Mouse (Mus musculus): ENCODE measurements around the gene C2cd4c. TPM values are rescaled to one million over a fixed set of nuclear protein-coding genes. Genes with fewer than 3 reads are reported as not detected.

Gene C2cd4c
- polyA plus RNA-seq, 1 experiment: not detected

- Histone ChIP-seq H3K4me3 (ENCODE audit: extremely low read depth, insufficient read depth, insufficient read length) (no peak within 1 kb of the TSS), H3K4me1 (ENCODE audit: control insufficient read depth, insufficient read depth, insufficient read length) (no peaks in the 10 kb centered on the region), H3K36me3 (ENCODE audit: control insufficient read depth, insufficient read depth, low read length) (no peaks in the 10 kb centered on the region), H3K27me3 (ENCODE audit: control insufficient read depth, insufficient read depth, low read length) (no peaks in the 10 kb centered on the region), H3K27ac (ENCODE audit: insufficient read depth, low read length) (no peak within 1 kb of the TSS)
- no peak for TF ChIP-seq POLR2A (IDR thresholded peaks at IDR 0.05; ENCODE audit: low read depth, low read length)
- no peak for TF ChIP-seq CTCF (IDR thresholded peaks at IDR 0.05; ENCODE audit: extremely low read depth, insufficient read depth, insufficient read length, insufficient replicate concordance)
- WGBS: 83% methylated on average over 8 of the region's 8 CpGs
- no peak for DNase-seq (ENCODE audit: low read depth in 1 of 2, low spot score in 2 of 2)
These were observed 31.9 kb upstream of the C2cd4c start, which contains the start of gene Odf3l2 for GRCm38 (mm10) chr10:79645711-79646110. TSS of gene Odf3l2 (minus strand) at chr10:79645738.

DNA sequence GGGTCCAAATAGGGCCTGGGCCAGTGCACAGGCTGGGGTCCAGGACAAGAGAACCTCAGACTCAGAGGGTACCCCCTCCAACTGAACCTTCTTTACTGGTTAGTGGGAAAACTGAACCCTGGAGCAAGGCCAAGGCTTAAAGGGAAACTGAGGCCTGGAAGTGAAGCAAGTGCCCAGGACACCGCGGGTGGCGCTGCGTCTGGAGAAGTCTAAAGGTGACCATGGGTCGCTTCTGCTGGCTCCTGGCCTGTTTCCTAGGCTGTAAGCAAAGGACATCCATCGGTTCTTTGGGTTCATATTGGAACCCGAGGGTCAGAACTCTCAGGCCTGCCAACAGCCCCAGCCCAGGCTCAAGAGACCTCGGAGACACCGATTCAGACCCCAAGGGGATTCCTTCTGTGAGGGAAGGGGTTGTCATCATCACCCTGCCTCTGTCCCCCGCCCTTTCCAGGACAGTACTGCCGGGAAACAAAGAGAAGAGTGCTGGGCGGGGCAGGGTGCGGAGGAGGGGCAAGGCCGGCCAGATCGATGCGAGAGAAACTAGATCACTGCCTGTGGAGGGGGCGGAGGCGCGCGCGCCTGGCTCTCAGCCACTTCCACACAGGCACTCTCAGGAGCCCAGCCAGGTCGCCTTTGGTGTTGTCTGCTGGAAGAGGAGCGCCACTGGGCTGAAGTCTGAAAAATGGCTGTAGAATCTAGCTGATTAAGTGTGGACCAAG is 24.8 kb upstream of the C2cd4c start:
- 17% methylated on average over 23 of the region's 23 CpGs for WGBS
- H3K4me3 ChIP-seq (ENCODE audit: extremely low read depth, insufficient read depth, insufficient read length): no peak overlapping the region
- no peaks in the 10 kb centered on the region for H3K36me3 ChIP-seq (ENCODE audit: control insufficient read depth, insufficient read depth, low read length)
- TF ChIP-seq POLR2A (IDR thresholded peaks at IDR 0.05; ENCODE audit: low read depth, low read length): no peak
- TF ChIP-seq CTCF (IDR thresholded peaks at IDR 0.05; ENCODE audit: extremely low read depth, insufficient read depth, insufficient read length, insufficient replicate concordance): no peak
- DNase-seq (ENCODE audit: low read depth in 1 of 2, low spot score in 2 of 2): no peak
- H3K4me1 ChIP-seq (ENCODE audit: control insufficient read depth, insufficient read depth, insufficient read length): no peaks in the 10 kb centered on the region; the same call in 1 of the 2 replicates
- peaks cover 15% of the 10 kb centered on the region for H3K27me3 ChIP-seq (ENCODE audit: control insufficient read depth, insufficient read depth, low read length)
- H3K27ac ChIP-seq (ENCODE audit: insufficient read depth, low read length): no peak overlapping the region

DNA sequence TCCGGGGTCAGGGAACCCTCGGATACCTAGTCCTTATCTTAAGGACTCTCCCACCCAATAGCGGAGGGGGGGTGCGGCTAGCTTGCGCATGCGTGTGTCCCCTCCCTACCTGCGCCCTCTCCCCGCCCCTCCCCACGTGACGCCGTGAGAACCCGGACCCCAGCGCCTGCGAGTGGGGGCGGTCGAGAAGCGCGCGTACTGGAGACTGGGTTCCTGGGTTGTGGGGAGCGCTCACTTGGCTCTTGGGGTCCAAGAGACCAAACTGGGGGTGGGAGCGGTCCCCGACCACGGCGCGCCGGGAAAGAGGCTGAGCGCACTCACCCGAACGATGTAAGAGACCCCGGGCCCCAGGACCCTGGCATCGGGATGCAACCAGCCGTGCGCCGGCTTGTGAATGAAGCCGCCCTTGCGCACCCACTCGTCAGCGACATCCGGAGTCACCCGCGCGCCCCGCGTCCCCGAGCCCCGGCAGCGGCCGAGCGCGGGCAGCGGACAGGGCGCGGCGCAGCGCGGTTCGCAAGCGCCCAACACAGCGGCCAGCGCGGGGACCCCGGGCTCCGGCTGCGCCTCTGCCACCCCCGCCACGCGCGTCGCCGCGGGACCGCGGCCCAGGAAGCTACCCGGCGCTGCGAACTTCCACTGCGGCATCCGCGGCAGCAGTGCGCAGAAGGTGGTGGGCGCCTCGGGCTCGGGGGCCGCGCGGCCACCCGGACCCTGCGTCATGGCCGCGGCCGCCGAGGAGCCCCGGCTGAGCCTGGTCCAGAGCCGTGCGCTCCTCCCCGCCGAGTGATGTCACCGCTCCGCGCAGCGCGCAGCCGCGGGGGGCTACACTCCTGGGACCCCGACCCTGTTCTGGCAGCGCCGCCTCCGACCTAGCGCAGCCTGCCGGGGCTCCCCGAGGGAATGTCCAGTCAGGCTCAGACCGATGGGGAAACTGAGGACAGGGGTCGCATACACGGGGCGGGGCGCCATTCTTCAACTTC is 23.6 kb upstream of the C2cd4c start, which contains the start of gene Shc2:
Shc2 (minus strand) TSS at position 791 of the 983 bp plus-strand sequence.
- H3K4me3 ChIP-seq (ENCODE audit: extremely low read depth, insufficient read depth, insufficient read length): no peak within 1 kb of the TSS; the same call in 1 of the 2 replicates
- H3K36me3 ChIP-seq (ENCODE audit: control insufficient read depth, insufficient read depth, low read length): no peaks in the 10 kb centered on the region
- no peak for DNase-seq (ENCODE audit: low read depth in 1 of 2, low spot score in 2 of 2)
- no peak within 1 kb of the TSS for H3K27ac ChIP-seq (ENCODE audit: insufficient read depth, low read length)
- WGBS: 3% methylated on average over 105 of the region's 116 CpGs
- H3K4me1 ChIP-seq (ENCODE audit: control insufficient read depth, insufficient read depth, insufficient read length): no peaks in the 10 kb centered on the region; the same call in 1 of the 2 replicates
- peaks cover 15% of the 10 kb centered on the region for H3K27me3 ChIP-seq (ENCODE audit: control insufficient read depth, insufficient read depth, low read length)
- no peak for TF ChIP-seq CTCF (IDR thresholded peaks at IDR 0.05; ENCODE audit: extremely low read depth, insufficient read depth, insufficient read length, insufficient replicate concordance)
- TF ChIP-seq POLR2A (IDR thresholded peaks at IDR 0.05; ENCODE audit: low read depth, low read length): no peak

- Histone ChIP-seq H3K27me3 (ENCODE audit: control insufficient read depth, insufficient read depth, low read length) (peaks cover 15% of the 10 kb centered on the region), H3K4me3 (ENCODE audit: extremely low read depth, insufficient read depth, insufficient read length) (no peak overlapping the region), H3K4me1 (ENCODE audit: control insufficient read depth, insufficient read depth, insufficient read length) (no peaks in the 10 kb centered on the region; the same call in 1 of the 2 replicates), H3K27ac (ENCODE audit: insufficient read depth, low read length) (no peak overlapping the region), H3K36me3 (ENCODE audit: control insufficient read depth, insufficient read depth, low read length) (no peaks in the 10 kb centered on the region)
- DNase-seq (ENCODE audit: low read depth in 1 of 2, low spot score in 2 of 2): no peak
- TF ChIP-seq POLR2A (IDR thresholded peaks at IDR 0.05; ENCODE audit: low read depth, low read length) (no peak), CTCF (IDR thresholded peaks at IDR 0.05; ENCODE audit: extremely low read depth, insufficient read depth, insufficient read length, insufficient replicate concordance) (no peak)
- whole genome bisulfite sequencing: 90% methylated on average over 8 of the region's 8 CpGs
These were observed 22.5 kb upstream of the C2cd4c start for GRCm38 (mm10) chr10:79636287-79636686.

DNA sequence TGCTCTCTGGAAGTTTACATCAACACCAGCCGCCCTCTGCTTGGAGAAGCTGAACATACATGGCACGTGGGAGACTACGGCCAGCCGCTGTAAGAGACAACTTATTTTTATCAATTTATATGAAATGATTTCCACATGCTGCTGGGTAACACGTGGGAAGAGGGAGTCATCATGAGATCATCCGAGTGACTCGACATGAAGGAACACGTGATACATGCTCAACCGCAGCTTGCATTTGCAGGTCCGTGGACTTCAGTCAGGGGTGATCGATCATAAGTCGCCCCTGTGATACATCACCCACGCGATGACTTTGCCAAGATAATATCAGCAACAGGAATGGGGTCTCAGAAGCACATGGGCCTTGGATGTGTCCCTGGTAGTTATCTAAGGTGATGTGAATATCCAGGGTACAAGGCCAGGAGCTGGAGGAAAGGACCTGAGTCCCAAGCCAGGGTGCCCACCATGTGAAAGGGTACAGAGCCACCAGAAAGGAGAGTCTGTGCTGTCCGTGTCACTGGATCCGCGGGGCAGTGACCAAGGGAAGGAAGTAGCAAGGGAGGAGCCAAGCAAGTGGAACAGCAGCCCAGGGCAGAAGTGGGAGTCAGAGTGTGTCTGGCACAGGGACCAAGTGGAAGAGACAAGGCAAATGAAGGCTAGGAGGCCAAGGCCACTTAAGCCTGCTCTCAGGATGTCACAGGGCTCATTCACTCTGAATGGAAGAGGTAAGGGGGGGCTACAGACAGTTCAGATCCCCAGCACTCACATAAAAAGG is 19.4 kb upstream of the C2cd4c start:
- Histone ChIP-seq H3K36me3 (ENCODE audit: control insufficient read depth, insufficient read depth, low read length) (no peaks in the 10 kb centered on the region), H3K27ac (ENCODE audit: insufficient read depth, low read length) (no peak overlapping the region), H3K4me1 (ENCODE audit: control insufficient read depth, insufficient read depth, insufficient read length) (no peaks in the 10 kb centered on the region; the same call in 1 of the 2 replicates), H3K4me3 (ENCODE audit: extremely low read depth, insufficient read depth, insufficient read length) (no peak overlapping the region), H3K27me3 (ENCODE audit: control insufficient read depth, insufficient read depth, low read length) (peaks cover 14% of the 10 kb centered on the region)
- no peak for DNase-seq (ENCODE audit: low read depth in 1 of 2, low spot score in 2 of 2)
- TF ChIP-seq POLR2A (IDR thresholded peaks at IDR 0.05; ENCODE audit: low read depth, low read length) (no peak), CTCF (IDR thresholded peaks at IDR 0.05; ENCODE audit: extremely low read depth, insufficient read depth, insufficient read length, insufficient replicate concordance) (no peak)
- 69% methylated on average over 17 of the region's 17 CpGs for WGBS

GRCm38 (mm10) chr10:79631432-79631831 is 17.6 kb upstream of the C2cd4c start:
- Histone ChIP-seq H3K27ac (ENCODE audit: insufficient read depth, low read length) (no peak overlapping the region), H3K36me3 (ENCODE audit: control insufficient read depth, insufficient read depth, low read length) (no peaks in the 10 kb centered on the region), H3K4me1 (ENCODE audit: control insufficient read depth, insufficient read depth, insufficient read length) (no peaks in the 10 kb centered on the region), H3K4me3 (ENCODE audit: extremely low read depth, insufficient read depth, insufficient read length) (no peak overlapping the region), H3K27me3 (ENCODE audit: control insufficient read depth, insufficient read depth, low read length) (no peaks in the 10 kb centered on the region)
- DNase-seq (ENCODE audit: low read depth in 1 of 2, low spot score in 2 of 2): no peak
- 78% methylated on average over 4 of the region's 4 CpGs for WGBS
- TF ChIP-seq CTCF (IDR thresholded peaks at IDR 0.05; ENCODE audit: extremely low read depth, insufficient read depth, insufficient read length, insufficient replicate concordance) (no peak), POLR2A (IDR thresholded peaks at IDR 0.05; ENCODE audit: low read depth, low read length) (no peak)
